Mouse (Mus musculus) frontal cortex, adult 2 months (tissue): ENCODE results near the gene Gnb2. TPM values are rescaled to one million over a fixed set of nuclear protein-coding genes. Genes with fewer than 3 reads are reported as not detected.
A peak's percentile ranks its signal among the peaks of the same experiment; 100 is the strongest.

Experiments
- DNase-seq, 2 experiments: peaks; one replicate each; pipeline ENCODE4 v3.0.0; 2022; ENCODE audit warnings: low spot score in 1 of 2; ENCODE audit errors: extremely low spot score in 1 of 2
- polyA plus RNA-seq: library from polyadenylated mRNA; depleted of rRNA; stranded (reverse); fragments of >200 nt; gene quantifications from 2 replicates; pipeline ENCODE4 v1.2.3, GENCODE M21; 2012; rRNA removed

Gnb2 gene
- 635 and 662 TPM in 2 replicates for polyA plus RNA-seq

GRCm38 (mm10) chr5:137533117-137533827, at the start of gene Gnb2, which contains the start of gene Epo:
Gene Gnb2, minus strand, starts transcription at chr5:137533510.
Gene Epo, minus strand, starts transcription at chr5:137533242.
- peak; percentile 97 to 98 for DNase-seq

GRCm38 (mm10) chr5:137582702-137583101, 49.4 kb upstream of the Gnb2 start:
- no peak for DNase-seq

GRCm38 (mm10) chr5:137580246-137580645, 46.9 kb upstream of the Gnb2 start:
- no peak for DNase-seq

GRCm38 (mm10) chr5:137574470-137574901, 41.2 kb upstream of the Gnb2 start:
- DNase-seq, result peak in 1 of 2 experiments; percentile 57

- DNase-seq, result no peak
Measured at GRCm38 (mm10) chr5:137570691-137571586, 37.6 kb upstream of the Gnb2 start.

- DNase-seq, result no peak
Measured at GRCm38 (mm10) chr5:137570181-137570580, 36.9 kb upstream of the Gnb2 start.

GRCm38 (mm10) chr5:137569665-137570064, 36.4 kb upstream of the Gnb2 start, which contains the start of gene Tfr2:
Gene Tfr2, plus strand, starts transcription at chr5:137569840.
- no peak for DNase-seq

GRCm38 (mm10) chr5:137569031-137569430, 35.7 kb upstream of the Gnb2 start:
- DNase-seq, result no peak

GRCm38 (mm10) chr5:137568223-137568798, 35.0 kb upstream of the Gnb2 start:
- no peak for DNase-seq

GRCm38 (mm10) chr5:137566416-137566815, 33.1 kb upstream of the Gnb2 start:
- no peak for DNase-seq

- no peak for DNase-seq
Measured at GRCm38 (mm10) chr5:137565744-137566143, 32.4 kb upstream of the Gnb2 start.

GRCm38 (mm10) chr5:137562965-137563364, 29.7 kb upstream of the Gnb2 start:
- DNase-seq, result peak in 1 of 2 experiments; percentile 47

- peak in 1 of 2 experiments; percentile 59 for DNase-seq
Measured at GRCm38 (mm10) chr5:137561556-137561955, 28.2 kb upstream of the Gnb2 start.

GRCm38 (mm10) chr5:137553898-137554297, 20.6 kb upstream of the Gnb2 start:
- no peak for DNase-seq

- peak; percentile 86 to 93 for DNase-seq
Measured at GRCm38 (mm10) chr5:137553411-137553837, 20.1 kb upstream of the Gnb2 start, which contains the start of gene Actl6b. Gene Actl6b, plus strand, starts transcription at chr5:137553517.

- no peak for DNase-seq
Measured at GRCm38 (mm10) chr5:137553000-137553399, 19.7 kb upstream of the Gnb2 start.

GRCm38 (mm10) chr5:137551119-137551518, 17.8 kb upstream of the Gnb2 start:
- DNase-seq, result no peak

- DNase-seq, result no peak
Measured at GRCm38 (mm10) chr5:137549840-137550239, 16.5 kb upstream of the Gnb2 start.

- no peak for DNase-seq
Measured at GRCm38 (mm10) chr5:137545596-137545995, 12.3 kb upstream of the Gnb2 start.

GRCm38 (mm10) chr5:137544926-137545325, 11.6 kb upstream of the Gnb2 start:
- DNase-seq, result no peak
